Mouse (Mus musculus) ES-Bruce4 (cell line): Measurements from ENCODE around the gene Ywhah. TPM values are rescaled to one million over a fixed set of nuclear protein-coding genes. Genes with fewer than 3 reads are reported as not detected.
A peak's percentile ranks its signal among the peaks of the same experiment; 100 is the strongest.
"Not testable (repeated sequence)": the region's sequence is repeated elsewhere in the genome, so short reads cannot be mapped to it uniquely, and the experiment has no call there.

Source experiments
- H3K27ac ChIP-seq: 2 replicates; pipeline ENCODE4 v1.5.1; 2012; ENCODE audit warnings: low read length, inconsistent platforms; ENCODE audit not compliant: insufficient read depth
- H3K27me3 ChIP-seq: 2 replicates; pipeline ENCODE4 v1.6.1; 2012; ENCODE audit warnings: mild to moderate bottlenecking, low read length, inconsistent platforms; ENCODE audit not compliant: control insufficient read depth, poor library complexity, insufficient read depth, severe bottlenecking
- H3K36me3 ChIP-seq: 2 replicates; pipeline ENCODE4 v1.6.1; 2012; ENCODE audit warnings: inconsistent platforms, mild to moderate bottlenecking, low read length, moderate library complexity; ENCODE audit not compliant: control insufficient read depth, poor library complexity, insufficient read depth, severe bottlenecking
- H3K4me1 ChIP-seq: one replicate; pipeline ENCODE4 v1.8.1; 2011; ENCODE audit warnings: low read length; ENCODE audit not compliant: control insufficient read depth, insufficient read depth
- H3K4me3 ChIP-seq: 2 replicates; pipeline ENCODE4 v1.5.1; 2011; ENCODE audit warnings: low read depth, mild to moderate bottlenecking, low read length
- H3K9ac ChIP-seq: 2 replicates; pipeline ENCODE4 v1.6.1; 2012; ENCODE audit warnings: low read depth, mild to moderate bottlenecking, inconsistent platforms; ENCODE audit not compliant: poor library complexity, severe bottlenecking
- H3K9me3 ChIP-seq: replicated peaks from 2 replicates; pipeline ENCODE4 v1.6.1; 2012; ENCODE audit warnings: mild to moderate bottlenecking, low read length, inconsistent platforms; ENCODE audit not compliant: control insufficient read depth, poor library complexity, insufficient read depth, severe bottlenecking
- CTCF ChIP-seq: IDR thresholded peaks from one replicate; pipeline ENCODE4 v1.8.1; 2011; ENCODE audit warnings: low read depth, low read length
- EP300 ChIP-seq: IDR thresholded peaks from 2 replicates; pipeline ENCODE4 v1.6.1; 2011; ENCODE audit warnings: low read depth, low read length; ENCODE audit not compliant: insufficient read depth
- POLR2A ChIP-seq: IDR thresholded peaks from one replicate; pipeline ENCODE4 v1.8.1; 2011; ENCODE audit warnings: low read length; ENCODE audit not compliant: insufficient read depth
- polyA plus RNA-seq: library from polyadenylated mRNA; stranded (reverse); fragments of >200 nt; gene quantifications from 2 replicates; pipeline ENCODE4 v1.2.4, GENCODE M21; 2011; ENCODE audit warnings: low read depth; ENCODE audit not compliant: missing spikeins, insufficient read depth, insufficient read length

Gene Ywhah
- polyA plus RNA-seq, 1 experiment, result 334 TPM

DNA sequence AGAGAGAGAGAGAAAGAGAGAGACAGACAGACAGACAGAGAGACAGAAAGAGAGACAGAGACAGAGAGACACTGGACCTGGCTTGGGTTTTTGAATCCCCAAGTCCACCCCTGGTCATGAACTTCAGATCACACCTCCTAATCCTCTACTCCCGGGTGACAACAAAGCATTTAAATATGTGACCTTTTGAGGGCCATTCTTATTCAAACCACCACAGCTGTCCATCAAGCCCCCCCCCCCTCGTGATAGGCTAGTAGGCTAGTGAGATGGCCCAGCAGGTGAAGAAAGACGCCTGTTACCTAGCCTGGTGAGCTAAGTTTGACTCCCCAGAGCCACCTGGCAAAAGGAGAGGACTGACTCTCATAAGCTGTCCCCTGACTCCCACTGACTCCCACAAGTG lies 16.3 kb downstream of the Ywhah start:
- no peak overlapping the region for H3K9ac ChIP-seq
- no peaks in the 10 kb centered on the region for H3K27me3 ChIP-seq
- no peaks in the 10 kb centered on the region for H3K36me3 ChIP-seq
- H3K4me1 ChIP-seq, result peaks cover 6% of the 10 kb centered on the region
- peak overlapping the region; percentile 48 for H3K27ac ChIP-seq
- no peak overlapping the region for H3K4me3 ChIP-seq
- TF ChIP-seq CTCF, result no peak
- peak; percentile 49; the same call in 1 of the 2 replicates for TF ChIP-seq EP300
- TF ChIP-seq POLR2A, result no peak
- no peaks in the 10 kb centered on the region for H3K9me3 ChIP-seq

DNA sequence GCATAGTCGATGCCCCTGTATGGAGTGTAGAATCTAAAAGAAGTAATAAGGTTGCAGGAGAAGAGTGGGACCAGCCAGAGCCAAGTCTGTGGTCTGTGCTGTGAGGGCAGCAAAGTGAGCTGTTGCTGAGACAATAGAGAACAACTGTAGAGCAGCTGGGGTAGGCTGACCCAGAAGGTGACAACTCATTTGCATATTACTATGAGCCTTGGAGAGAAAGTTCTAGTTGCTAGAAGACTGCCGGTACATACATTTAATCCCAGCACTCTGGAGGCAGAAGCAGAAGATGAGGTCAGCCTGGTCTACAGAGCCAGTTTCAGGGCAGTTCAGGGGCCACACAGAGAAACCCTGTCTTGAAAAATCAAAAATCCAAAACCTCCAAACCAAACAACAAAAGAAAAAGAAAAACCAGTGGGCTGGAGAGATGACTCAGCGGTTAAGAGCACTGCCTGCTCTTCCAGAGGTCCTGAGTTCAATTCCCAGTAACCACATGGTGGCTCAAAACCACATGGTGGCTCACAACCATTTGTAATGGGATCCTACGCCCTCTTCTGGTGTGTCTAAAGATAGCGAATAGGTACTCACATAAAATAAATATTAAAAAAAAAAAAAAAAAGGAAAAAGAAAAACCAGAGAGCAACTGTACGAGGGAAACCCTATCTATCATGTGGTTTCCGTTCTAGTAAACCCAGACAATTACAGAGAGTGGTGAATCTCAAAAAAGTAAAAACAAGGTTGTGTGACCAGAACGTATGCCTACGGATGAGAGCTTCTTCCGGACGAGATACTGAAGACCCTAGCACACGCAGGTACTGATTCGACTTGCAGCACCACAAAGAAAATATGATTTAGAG lies 20.3 kb downstream of the Ywhah start:
- Histone ChIP-seq H3K4me3 (no peak overlapping the region), H3K27me3 (no peaks in the 10 kb centered on the region), H3K36me3 (no peaks in the 10 kb centered on the region), H3K9ac (no peak overlapping the region), H3K27ac (no peak overlapping the region), H3K9me3 (no peaks in the 10 kb centered on the region), H3K4me1 (peaks cover 3% of the 10 kb centered on the region)
- no peak for TF ChIP-seq CTCF
- TF ChIP-seq EP300, result no peak
- no peak for TF ChIP-seq POLR2A

DNA sequence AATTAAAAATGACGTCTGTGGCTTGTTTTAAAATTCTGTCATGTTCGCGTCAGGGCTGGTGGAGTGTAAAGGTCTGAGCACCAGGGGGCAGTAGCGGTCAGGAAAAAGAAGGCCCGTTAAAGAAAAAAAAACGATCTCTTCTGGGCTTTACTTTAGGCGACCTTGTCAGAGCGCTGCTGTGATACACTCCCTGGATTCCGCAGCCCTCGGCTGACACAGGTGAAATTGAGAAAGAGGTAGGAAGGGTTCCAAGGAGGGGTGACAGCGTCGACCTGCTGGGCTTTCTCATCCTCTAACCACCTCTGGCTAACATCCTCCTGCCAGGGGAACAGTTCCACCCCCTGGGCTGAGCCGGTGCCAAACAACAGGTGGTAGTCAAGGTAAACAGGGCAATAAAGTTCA lies 20.9 kb downstream of the Ywhah start:
- H3K27ac ChIP-seq, result no peak overlapping the region
- no peaks in the 10 kb centered on the region for H3K36me3 ChIP-seq
- no peak overlapping the region for H3K9ac ChIP-seq
- no peak for TF ChIP-seq EP300
- peak; percentile 50 for TF ChIP-seq CTCF
- no peak for TF ChIP-seq POLR2A
- no peaks in the 10 kb centered on the region for H3K9me3 ChIP-seq
- H3K27me3 ChIP-seq, result no peaks in the 10 kb centered on the region
- peaks cover 3% of the 10 kb centered on the region for H3K4me1 ChIP-seq
- no peak overlapping the region for H3K4me3 ChIP-seq

DNA sequence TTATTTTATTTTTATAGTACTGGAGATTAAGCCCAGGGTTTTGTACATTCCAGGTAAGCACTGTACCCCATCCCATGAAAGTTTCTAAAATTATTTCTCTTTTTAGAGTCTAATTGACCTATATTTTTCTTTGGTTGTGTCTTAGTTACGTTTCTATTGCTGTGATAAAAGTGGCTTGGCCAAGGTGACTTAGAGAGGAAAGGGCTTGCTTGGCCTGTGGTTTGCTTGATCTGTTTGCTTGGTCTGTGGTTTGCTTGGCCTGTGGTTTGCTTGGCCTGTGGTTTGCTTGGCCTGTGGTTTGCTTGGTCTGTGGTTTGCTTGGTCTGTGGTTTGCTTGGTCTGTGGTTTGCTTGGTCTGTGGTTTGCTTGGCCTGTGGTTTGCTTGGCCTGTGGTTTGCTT lies 22.1 kb downstream of the Ywhah start:
- H3K4me3 ChIP-seq, H3K9ac ChIP-seq, H3K36me3 ChIP-seq, H3K9me3 ChIP-seq, H3K27me3 ChIP-seq, H3K4me1 ChIP-seq, H3K27ac ChIP-seq: not testable (repeated sequence)

DNA sequence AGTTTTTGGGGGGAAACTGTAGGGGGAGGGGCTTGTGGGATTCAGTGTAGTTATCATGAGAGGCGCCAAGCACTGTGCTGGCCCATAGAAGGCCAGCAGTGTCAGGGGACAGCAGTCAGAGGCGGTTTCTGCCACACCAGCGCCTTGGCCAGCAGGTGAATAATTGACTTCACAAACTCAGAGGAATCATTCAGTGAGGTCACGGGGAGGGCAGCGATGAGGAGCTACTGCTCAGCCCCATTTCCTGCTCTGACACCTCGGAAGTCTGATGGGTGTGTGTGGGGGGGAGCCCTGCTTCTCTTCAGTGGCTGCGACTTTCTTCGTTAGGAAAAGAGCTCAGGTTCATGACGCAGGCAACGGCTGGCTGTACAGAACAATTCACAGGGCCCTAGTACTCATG lies 24.8 kb downstream of the Ywhah start:
- no peak overlapping the region for H3K4me3 ChIP-seq
- no peak overlapping the region for H3K9ac ChIP-seq
- no peaks in the 10 kb centered on the region for H3K27me3 ChIP-seq
- TF ChIP-seq CTCF (no peak), EP300 (no peak), POLR2A (no peak)
- no peaks in the 10 kb centered on the region for H3K36me3 ChIP-seq
- no peaks in the 10 kb centered on the region for H3K9me3 ChIP-seq
- no peaks in the 10 kb centered on the region for H3K4me1 ChIP-seq
- no peak overlapping the region for H3K27ac ChIP-seq

DNA sequence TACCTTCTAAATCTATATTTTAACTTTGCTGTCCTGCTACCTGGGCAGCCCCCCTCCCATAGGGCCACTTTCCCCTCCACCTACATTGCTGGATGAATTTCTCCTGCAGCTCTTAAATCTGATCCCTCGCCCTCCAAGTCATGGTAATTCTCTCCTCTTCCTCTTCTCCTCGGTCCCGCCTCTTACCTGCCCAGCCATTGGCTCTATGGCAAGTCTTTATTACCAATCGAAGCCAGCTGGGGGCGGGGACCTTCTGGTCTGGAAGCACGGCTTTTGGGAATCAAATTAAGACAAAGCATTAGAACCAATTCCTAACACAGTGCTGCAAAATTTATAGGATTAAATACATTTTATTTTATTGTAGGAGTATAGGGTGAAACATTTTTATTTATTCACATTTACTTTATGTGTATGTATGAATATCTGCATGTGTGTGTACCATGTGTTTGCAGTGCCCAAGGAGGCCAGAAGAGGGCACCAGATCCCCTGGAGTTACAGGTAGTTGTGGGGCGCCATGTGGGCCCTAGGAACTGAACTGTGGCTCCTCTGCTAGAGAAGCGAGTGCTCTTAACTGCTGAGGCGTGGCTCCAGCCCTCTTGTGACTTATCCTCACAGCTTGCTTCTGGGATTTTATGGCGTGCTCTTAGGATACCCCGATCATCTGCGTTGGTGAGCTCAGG lies 26.2 kb downstream of the Ywhah start:
- Histone ChIP-seq H3K36me3 (no peaks in the 10 kb centered on the region), H3K9ac (no peak overlapping the region), H3K4me3 (no peak overlapping the region), H3K27me3 (no peaks in the 10 kb centered on the region), H3K9me3 (no peaks in the 10 kb centered on the region), H3K4me1 (no peaks in the 10 kb centered on the region), H3K27ac (no peak overlapping the region)
- TF ChIP-seq EP300 (no peak), CTCF (peak; percentile 34), POLR2A (no peak)
